Mouse (Mus musculus): Measurements from ENCODE around the gene Ubxn4.
A peak's percentile ranks its signal among the peaks of the same experiment; 100 is the strongest.

Gene Ubxn4

DNA sequence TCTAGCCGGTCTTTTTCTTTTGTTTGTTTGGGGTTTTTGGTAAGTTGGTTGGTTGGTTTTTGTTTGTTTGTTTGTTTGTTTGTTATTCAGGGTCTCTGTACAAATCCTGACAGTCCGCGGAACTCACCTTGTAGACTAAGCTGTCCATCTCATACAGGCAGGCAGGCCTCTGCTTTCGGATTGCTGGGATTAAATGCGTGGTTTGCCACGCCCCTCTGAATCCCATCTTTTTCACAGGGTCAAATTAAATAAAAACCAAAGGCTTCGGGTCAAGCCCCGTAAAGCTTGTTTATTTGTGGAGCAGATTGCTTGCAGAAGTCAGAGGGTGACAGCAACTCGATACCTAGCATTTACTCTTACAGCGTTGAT, at the start of gene Ubxn4:
Ubxn4 (plus strand) TSS at position 338 of the 369 bp plus-strand sequence.
- no peak for TF ChIP-seq GATA4 (IDR thresholded peaks at IDR 0.05; ENCODE audit: insufficient replicate concordance, low read length)

DNA sequence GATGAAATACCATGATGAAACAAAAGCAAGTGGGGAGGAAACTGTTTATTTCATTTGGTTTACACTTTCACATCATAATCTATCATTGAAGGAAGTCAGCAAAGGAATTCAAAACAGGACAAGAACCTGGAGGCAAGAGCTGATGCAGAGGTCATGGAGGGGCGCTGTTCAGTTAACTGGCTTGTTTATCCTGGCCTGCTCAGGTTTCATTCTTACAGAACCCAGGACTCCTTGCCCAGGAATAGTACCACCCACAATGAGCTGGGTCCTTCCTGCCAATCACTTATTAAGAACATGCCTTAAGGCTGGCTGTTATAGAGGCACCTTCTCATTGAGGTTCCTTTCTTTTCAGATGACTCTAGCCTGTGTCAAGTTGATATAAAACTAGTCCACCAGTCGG, 49.8 kb upstream of the Ubxn4 start:
- no peak for TF ChIP-seq GATA4 (IDR thresholded peaks at IDR 0.05; ENCODE audit: insufficient replicate concordance, low read length)

DNA sequence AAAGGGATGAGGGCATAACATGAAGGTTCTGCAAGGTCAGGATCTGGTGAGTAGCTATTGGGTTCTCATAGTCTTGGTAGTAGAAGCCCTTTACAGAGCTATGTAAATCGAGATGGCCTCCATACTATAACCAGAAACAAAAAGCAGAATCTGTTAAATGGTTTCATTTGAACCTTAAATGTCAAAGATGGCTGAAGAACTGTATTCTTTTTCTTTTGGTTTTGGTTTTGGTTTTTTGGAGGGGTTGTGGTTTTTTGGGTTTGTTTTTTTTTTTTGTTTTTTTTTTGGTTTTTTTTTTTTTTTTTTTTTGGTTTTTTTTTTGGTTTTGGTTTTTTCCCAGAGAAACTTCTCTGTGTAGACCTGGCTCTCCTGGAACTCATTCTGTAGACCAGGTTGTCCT, 46.4 kb upstream of the Ubxn4 start:
- TF ChIP-seq GATA4 (IDR thresholded peaks at IDR 0.05; ENCODE audit: insufficient replicate concordance, low read length): no peak

DNA sequence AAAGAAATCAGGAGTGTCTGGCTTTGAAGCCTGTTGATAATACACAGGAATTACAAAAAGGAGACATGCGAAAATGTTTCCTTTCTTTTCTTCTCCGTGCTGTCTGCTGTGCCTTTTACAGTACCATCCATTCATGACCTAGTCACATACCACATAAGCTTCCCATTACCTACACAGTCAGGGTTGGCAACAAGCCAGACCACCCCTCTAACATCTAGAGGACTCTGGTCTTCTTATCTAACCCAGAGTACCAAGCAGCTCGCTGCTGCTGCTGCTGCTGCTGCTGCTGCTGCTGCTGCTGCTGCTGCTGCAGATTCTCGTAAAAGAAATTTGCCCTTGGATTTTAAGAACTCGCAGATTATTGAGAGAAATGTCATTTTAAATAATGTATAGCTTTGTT, 30.5 kb upstream of the Ubxn4 start:
- no peak for TF ChIP-seq GATA4 (IDR thresholded peaks at IDR 0.05; ENCODE audit: insufficient replicate concordance, low read length)

DNA sequence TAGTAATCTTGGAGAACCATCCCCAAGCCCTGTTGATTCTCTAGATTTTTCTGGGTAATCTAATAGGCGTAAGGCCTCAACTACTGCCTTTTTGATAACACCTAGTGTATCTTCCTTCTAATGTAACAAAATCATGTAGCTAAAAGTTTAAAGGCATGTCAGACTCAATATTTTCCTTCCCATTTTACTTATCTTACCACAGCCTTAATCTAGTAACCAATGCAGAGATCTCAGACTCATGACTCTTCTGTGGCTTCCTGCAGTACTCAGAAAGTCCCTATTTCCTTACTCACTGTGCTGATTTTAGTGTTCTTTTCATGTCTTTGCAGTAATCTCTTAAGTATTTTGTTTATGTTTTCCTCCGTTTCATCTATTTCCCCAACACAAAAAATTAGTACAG, 21.9 kb upstream of the Ubxn4 start:
- no peak for TF ChIP-seq GATA4 (IDR thresholded peaks at IDR 0.05; ENCODE audit: insufficient replicate concordance, low read length)

DNA sequence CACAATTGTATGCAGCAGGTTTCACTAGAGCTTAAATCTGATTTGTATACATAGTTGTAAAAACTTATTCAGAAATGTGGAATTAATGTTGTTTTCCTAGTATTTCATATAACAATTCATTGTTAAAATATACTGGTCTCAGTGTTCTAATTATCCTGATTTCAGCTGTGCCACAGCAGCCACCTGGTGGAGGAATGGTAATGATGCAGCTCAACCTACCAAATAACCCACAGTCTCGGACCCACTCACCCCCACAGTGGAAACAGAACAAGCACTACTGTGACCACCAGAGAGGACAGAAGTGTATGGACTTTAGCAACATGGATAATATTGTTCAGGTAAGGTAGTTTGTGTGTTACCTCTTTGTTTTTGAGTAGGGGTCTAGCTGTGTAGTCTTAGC, 20.5 kb upstream of the Ubxn4 start:
- TF ChIP-seq GATA4 (IDR thresholded peaks at IDR 0.05; ENCODE audit: insufficient replicate concordance, low read length): no peak

DNA sequence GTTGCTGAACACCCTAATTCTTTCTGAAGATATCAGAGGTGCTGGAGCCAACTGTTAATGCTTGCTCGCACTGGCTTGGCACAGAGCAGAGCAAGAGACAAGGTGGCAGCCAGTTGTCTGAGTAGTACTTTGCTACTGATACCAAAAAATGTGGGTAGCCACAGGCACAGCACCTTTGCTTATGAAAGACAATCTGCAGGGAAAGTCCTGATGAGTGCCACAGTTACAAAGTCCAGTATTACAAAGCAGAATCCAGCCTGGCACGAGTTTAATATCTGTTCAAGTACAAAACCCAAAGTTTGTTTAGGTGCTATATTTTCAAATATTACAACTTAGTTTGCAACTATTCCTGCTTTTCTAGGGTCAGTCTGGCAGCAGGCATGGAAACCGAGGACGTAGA, 8.6 kb upstream of the Ubxn4 start:
- TF ChIP-seq GATA4 (IDR thresholded peaks at IDR 0.05; ENCODE audit: insufficient replicate concordance, low read length): no peak

DNA sequence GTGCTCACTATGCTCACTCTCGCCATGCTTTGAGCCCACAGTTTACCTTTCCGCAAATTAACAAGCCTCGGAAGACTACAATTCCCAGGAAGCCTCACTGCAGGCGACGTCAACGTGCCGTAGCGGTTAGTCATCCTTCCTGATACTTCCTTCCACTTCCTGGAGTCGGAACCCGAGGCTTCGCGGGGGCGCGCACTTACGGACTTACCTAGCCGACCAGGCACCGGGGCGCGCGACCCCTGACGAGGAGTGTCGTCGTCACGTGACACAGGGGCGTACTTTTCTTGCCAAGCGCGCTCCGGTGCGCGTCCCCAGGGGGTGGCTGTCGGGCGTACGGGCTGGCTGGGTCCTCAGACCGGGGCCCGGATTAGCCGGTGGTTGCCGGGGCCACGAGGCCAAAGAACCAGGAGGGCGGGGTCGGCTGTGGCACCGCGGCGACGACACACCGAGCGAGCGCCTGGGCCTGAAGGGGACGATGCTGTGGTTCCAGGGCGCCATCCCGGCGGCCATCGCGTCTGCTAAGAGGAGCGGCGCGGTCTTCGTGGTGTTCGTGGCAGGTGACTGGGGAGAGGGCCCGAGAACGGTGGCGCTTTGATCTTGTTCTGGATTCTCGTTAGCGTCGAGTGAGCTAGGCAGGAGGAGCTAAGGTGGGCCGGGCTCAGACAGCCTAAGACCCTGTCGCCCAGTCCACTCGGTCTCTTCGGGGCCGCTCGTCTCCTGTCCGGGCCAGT, 397 bp downstream of the Ubxn4 start:
- TF ChIP-seq GATA4 (IDR thresholded peaks at IDR 0.05; ENCODE audit: insufficient replicate concordance, low read length): 0 out of 2 replicates have a peak, but pooled peaks have one; percentile 20

DNA sequence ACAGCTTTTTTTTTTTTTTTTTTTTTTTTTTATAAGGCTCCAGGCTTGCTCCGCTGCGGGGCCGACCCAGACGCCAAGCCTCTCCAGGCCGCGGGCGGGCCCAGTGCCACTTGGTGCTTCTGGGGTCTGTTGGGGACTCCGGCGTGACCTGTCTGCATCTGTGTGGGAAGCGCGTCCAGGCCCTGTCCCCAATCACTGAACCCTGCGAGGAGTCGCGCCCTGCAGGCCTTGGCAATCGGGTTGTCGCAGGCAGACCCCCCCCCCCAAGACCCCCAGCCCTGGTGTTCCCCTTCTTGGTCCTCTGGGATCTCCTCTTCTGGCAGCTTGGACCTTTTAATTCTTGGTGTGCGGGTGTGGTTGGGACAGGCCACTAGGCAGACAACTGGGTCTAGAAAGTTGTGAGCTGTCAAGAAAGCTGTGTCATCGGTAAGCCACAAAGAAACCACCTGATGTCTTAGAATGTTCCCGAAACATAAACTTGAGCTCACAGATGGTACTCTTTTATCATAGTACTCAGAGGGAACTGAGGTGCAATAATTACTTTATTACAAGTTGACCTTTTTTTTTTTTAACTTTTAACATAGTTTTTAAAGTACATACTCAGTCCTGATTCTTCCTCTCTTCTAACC, 1.1 kb downstream of the Ubxn4 start:
- no peak for TF ChIP-seq GATA4 (IDR thresholded peaks at IDR 0.05; ENCODE audit: insufficient replicate concordance, low read length)

DNA sequence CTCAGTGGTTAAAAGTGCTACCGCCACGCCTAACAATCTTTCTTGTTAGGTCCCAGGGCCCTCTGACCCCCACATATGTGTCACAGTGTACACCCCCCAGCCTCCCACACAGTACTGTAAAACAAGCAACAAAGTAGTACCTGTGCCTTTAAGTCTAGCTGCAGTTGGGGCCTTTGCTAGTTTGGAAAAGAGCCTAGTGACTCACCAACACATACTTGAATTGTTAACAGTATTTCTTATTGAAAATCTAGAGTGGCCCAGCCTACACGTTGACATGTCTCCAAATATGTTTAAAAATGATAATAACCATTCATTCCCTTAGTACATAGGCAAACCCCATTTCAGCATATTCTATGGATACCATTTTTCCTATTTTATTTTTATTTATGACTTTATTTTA, 27.0 kb downstream of the Ubxn4 start:
- TF ChIP-seq GATA4 (IDR thresholded peaks at IDR 0.05; ENCODE audit: insufficient replicate concordance, low read length): no peak

DNA sequence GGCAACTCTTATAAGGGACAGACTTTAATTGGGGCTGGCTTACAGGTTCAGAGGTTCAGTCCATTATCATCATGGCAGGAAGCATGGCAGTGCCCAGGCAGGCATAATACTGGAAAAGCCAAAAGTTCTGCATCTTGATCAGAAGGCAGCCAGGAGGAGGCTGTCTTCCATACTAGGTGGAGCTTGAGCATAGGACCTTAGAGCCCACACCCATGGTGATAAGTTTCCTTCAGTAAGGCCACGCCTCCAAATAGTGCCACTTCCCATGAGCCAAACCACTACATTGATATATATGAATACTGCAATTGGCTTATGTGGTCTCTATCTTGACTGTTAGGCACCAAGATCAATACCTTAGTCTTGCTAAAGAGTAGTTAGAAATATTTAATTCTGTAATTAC, 32.1 kb downstream of the Ubxn4 start:
- TF ChIP-seq GATA4 (IDR thresholded peaks at IDR 0.05; ENCODE audit: insufficient replicate concordance, low read length): no peak

DNA sequence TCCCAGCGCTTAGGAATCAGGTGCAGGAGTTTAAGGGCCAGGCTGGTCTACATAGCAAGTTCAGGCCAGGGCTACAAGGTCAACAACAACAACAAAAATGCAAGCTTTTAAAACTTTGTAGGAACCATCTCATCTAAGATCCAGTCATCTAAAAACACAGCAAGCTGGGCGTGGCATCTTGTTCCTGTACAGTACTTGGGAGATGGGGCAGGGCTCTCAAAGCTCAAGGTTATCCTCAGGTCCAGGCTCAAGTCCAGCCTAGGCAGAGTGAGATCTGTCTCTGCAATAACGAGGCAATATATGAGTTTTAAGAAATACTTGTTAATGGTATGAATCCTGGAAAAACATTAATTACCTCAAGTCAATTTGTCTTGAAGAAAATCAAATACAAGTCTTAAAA, 34.8 kb downstream of the Ubxn4 start:
- no peak for TF ChIP-seq GATA4 (IDR thresholded peaks at IDR 0.05; ENCODE audit: insufficient replicate concordance, low read length)

DNA sequence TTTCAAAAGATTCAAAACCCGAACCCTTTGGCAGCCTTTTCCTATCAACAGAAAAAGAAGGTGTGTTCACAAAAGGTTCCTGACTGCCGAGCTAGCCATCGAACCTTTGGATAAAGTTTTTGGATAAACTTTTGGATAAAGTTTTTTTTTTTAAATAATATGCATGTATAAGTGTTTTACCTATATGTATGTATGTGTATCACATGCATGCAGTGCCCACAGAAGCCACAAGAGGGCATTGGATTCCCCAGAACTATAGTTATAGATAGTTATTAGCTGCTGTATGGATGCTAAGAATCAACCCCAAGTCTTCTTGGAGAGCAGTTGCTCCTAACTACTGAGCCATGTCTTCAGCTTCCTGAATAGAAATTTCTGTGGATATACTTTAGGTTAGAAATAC, 38.0 kb downstream of the Ubxn4 start:
- no peak for TF ChIP-seq GATA4 (IDR thresholded peaks at IDR 0.05; ENCODE audit: insufficient replicate concordance, low read length)

DNA sequence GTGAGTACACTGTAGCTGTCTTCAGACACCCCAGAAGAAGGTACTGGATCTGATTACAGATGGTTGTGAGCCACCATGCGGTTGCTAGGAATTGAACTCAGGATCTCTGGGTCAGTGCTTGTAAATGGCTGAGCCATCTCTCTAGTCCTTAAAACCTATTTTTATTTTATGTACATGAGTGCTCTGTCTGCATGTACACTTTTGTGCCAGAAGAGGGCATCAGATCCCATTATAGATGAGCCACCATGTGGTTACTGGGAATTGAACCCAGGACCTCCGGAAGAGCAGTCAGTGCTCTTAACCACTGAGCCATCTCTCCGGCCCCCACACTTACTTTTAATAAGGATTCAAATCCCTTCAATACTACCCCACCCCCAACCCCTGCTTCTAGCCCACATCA, 39.2 kb downstream of the Ubxn4 start:
- no peak for TF ChIP-seq GATA4 (IDR thresholded peaks at IDR 0.05; ENCODE audit: insufficient replicate concordance, low read length)

DNA sequence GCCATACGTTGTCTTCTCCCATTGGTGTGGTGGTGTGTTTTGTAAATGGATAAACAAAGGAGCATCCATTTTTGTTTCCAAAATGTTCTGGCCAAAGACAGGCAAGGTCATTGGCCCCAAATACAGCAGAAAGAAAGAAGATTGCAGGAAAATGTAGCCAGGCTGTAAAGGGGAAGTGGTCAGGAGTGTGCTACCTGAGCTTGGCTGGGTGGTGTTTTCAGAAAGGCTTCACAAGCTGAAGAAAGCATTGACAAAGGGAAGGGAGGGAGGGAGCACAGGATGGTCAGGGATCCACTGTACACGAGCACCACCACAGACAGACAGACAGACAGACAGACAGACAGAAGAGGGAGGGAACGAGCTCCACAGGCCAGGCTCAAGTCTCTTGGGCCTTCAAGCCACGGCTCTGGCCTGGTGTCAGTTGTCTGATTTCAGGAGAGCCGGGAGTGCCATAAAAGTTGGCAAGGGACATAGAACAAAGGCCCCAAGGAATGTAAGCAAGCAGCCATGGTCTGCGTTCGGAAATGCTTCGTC, 40.5 kb downstream of the Ubxn4 start:
- no peak for TF ChIP-seq GATA4 (IDR thresholded peaks at IDR 0.05; ENCODE audit: insufficient replicate concordance, low read length)

DNA sequence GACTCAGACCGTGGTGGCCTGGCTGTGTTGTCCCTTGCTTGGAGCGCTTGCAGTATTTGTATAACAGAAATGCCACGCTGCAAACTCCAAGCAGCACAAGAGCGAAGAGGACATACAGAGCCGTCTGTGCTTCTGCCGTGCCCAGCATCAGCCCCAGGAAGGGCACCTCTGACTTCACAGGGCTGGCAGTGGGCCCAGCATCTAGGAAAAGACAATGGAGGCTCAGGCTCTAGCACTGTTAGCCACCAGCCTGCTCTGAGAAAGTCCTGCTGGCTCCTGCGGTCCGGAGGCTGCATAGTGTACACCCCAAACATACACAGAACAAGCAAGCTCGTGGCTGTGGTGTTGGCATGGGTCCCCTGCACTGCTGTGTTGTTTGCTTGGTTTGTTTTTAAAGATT, 41.4 kb downstream of the Ubxn4 start:
- no peak for TF ChIP-seq GATA4 (IDR thresholded peaks at IDR 0.05; ENCODE audit: insufficient replicate concordance, low read length)

DNA sequence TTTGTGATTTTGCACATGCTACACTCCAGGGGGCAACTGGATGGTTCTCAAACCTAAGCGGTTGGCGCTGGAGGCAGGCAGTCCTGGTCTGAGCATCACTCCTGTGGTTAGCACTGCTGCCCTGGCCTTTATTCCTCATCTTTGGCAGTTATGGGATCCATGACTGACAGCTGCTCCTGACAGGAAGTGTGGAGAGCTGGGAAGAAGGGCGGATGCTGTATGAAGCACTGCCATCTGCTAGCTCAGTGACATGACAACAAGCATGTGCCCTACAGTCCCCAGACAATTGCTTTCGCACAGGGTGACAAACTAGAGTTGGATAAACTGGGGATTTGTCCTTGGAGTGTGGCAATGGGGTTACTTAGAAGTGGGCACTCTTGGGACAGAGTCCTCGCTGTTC, 46.5 kb downstream of the Ubxn4 start:
- no peak for TF ChIP-seq GATA4 (IDR thresholded peaks at IDR 0.05; ENCODE audit: insufficient replicate concordance, low read length)

Measured in liver, adult (tissue).